Mouse (Mus musculus) cerebellum, postnatal 25 days (tissue): Measurements from ENCODE around the gene Habp2.
"Not testable (repeated sequence)": the region's sequence is repeated elsewhere in the genome, so short reads cannot be mapped to it uniquely, and the experiment has no call there.

Experiments used
- DNase-seq, 2 experiments: peaks; one replicate each; pipeline ENCODE4 v3.0.0; 2021; ENCODE audit warnings: mixed read lengths in 2 of 2

Gene Habp2

DNA sequence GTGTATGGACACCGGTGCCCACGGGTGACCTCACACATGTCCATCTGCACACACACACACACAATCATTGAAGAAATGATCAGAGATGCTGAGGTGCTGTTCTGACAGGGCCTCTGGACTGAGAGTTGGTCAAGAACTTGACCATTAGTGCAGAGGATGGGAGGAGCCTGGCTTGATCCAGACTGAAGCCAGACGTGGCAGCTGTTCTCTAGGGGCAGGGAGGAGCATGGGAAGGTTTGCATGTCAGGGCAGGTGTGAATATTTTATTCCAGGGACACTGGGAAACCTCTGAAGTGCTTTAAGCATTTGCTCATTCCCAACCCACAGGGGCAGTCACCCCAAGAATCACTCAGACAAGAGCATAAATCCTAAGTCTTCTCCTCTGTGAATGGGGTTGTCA is 10.3 kb downstream of the Habp2 start:
- no peak for DNase-seq

DNA sequence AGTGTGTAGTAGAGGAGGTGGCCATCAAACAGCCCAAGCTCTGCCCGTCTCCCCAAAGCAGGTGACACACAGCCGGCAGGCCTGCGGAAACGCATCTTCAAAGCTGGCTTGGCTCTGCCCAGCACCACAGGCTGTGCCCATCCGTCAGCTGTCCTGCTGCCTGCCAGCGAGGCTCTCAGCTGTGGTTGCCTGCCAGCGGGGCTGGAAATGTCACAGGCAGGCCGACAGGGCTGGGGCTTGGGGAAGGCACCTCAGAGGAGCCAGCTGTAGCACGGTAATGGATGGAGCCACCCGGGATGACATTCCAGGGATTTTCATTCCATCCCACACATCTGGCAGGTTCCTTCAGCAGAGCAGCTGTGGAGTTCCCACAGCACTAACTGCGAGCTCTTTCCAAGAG is 13.9 kb downstream of the Habp2 start:
- DNase-seq = peak in 1 of 2 experiments; percentile 21

DNA sequence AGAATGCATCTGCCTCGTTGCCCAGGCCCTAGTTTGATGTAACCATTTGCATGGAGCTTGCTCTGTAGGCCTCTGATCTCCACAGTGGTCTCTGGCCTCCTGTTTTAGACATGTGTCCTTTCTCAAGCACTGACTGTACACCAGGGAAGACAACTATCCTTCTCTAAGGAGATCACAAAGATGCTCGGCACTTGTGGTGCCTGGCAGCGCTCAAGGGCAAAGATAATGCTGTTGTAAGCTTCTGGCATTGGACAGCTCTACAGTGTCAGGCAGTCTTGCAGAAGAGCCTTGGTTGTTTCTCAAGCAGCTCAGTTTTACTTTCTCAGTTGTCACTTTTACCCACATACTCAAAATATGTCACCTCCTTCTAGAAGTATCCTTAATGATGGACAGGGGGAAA is 29.6 kb downstream of the Habp2 start:
- no peak for DNase-seq

DNA sequence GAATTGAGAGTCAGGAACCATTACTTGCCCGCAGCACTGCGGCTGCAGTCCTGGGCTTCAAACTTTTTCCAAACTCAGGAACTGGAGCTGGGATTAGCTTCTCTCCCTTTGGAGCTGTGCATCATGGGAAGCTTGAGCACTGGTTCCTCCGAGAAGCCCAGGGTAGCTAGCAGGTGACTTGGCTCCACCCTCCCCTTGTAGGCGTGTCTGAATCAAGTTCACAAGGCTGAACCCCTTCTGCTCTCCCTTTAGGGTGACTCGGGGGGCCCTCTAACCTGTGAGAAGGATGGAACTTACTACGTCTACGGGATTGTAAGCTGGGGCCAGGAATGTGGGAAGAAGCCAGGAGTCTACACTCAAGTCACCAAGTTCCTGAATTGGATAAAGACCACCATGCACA is 32.3 kb downstream of the Habp2 start:
- no peak for DNase-seq

DNA sequence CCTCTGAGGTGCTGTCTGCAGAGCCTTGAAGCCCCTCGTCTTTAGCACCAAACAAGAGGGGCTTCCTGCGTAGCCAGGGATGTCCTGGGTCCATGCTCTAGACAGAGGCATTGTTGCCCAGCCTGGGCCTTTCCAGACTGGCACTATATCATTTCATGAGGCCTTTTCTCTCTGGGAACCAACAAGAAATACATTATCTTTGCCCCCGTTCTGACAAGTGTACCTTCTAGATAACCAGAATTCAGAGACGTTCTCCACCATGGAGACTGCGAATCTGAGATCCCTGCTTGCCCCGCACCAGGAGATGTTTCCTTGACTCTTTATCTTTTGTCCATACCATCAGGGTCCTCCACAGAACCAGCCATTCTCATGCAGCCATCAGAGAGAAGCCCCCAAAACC is 32.7 kb downstream of the Habp2 start:
- no peak for DNase-seq

DNA sequence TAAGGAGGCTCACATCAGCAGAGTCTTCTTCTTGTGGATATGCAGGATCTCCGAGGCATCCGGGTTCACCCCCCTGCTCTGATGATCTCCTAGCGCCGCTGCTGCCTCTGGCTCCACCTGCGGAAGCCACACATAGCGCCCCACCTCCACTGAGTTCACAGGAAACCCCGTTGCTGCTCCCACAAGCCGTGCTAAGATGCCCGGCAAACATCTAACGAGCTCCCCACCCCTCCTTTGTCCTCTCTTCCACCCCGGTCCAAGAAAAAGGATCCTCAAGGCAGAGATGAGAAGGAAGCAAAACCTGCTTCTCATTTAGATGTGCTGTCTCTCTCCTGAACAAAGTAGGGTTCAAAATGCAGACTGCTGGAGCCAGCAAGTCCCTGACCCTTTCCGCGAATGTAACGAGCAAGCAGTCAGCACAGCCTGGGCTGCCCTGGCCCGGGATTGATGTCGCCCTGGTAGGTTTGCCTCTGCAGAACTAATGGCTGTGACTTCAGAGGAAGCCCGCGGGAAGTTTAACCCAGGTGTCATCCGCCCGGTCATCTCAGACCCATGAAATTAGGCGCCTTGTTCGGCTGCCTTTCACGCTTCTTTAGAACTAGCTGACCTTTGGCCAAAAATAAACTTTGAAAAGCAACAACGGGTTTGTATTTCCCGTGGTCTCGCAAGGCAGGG is 33.4 kb downstream of the Habp2 start:
- no peak for DNase-seq

DNA sequence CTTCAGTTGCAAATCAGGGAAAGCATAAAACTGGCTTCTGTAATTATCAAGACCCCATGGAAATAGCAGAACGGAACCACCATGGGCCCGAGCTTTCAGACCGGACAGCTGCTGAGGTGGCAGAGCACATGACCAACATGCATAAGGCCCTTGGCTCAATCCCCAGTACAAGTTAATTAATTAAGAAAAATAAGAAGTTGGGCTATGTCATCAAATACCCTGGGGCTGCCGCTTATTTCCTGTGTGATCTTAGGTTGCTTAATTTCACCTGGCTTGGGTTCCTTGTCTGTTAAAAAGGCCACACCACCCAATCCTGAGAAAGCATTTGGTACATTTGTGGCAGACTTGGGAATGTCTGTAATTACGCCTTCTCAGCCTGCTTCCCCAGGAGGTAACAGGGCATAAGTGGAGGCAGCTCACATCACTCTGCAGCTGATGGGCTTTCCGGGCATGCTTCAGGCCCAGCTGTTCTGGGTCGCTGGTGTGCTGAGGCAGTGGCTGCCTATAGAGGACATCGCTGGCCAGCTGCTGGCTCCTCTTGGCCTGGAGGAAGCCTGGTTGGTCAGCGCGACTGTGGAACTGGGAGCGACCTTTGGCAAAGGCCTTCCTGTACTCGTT is 34.5 kb downstream of the Habp2 start:
- no peak for DNase-seq

DNA sequence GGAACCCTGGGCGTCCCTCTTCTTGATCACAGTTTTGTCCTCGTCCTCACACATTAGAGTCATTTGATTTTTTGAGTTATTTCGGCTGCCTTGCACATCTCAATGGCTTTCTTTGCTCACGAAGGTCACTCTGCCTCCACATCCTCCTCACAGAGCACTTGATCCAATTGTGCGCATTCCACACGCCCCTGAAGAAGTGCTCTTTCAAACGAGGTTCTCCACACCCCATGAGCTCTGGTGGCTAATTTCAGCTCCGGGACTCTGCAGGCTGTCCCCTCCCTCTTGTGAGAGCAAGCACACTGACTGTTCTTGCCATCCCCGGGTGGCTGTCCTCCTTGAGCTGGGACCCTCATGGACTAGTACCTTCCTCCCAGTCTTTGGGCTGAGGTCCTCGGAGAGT is 38.7 kb downstream of the Habp2 start:
- DNase-seq = no peak

DNA sequence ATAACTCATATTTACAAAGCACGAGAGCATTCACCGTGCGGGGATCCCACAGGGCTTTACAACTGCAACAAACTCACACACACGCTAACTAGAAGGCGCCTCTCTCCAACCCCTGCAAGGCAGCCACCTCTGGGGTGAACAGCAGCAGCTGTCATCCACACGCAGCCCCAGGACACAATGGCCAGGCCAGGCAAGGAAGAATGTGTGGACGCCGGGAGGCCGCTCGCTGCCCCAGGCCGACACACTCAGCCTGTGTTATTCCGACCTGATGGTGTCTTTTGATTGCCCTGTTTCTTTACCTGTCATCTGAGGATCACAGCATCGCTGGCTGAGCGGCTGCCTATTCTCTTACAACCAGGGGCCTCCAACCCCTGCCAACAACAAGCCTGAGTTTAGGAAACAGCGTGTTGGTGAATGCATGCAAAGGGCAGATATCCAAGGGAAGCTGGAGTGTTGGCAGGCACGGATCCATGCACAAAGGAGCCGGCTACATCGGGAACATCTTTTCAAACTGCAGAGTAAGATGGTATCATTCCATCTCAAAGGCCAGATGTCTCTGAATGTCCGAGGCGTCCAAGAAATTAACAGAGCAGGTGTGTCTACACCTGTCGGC is 39.4 kb downstream of the Habp2 start:
- DNase-seq = no peak

DNA sequence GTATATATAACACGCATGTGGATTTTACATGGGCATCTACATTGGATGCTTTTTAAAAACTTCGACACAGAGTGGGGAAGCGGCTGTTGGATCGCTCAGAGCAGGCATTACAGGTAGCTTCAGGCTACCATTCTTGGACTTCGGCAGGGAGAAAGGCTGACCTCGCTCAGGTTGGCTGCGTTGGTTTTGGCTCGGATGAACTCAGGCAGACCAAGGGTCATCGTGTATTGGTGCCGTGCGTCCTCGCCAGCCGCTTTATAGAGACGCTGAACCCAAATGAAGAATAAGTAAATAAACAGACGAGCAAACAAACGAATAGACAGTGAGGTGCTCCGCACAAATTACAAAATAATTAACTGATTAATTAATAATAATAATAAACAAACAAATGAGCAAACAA is 49.4 kb downstream of the Habp2 start:
- no peak for DNase-seq

DNA sequence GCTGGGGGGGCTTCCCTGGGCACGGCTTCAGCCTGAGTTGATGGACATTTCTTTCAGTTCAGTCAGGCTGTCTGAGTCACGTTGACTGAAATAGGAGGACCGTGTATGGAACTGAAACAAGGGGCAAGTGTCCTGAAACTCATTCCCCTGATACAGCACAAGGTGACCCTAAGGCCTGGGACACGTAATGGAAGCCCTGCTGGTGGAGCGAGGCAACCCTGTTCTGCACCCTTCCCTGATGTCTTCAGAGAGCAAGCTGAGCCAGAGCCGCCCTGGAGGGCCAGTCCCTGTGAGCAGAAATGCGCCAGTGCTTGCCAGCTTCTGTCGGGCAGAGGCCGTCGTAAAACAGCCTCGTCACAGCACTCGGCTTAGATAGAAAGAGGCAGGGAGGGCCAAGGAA is 49.9 kb downstream of the Habp2 start:
- DNase-seq = no peak

DNA sequence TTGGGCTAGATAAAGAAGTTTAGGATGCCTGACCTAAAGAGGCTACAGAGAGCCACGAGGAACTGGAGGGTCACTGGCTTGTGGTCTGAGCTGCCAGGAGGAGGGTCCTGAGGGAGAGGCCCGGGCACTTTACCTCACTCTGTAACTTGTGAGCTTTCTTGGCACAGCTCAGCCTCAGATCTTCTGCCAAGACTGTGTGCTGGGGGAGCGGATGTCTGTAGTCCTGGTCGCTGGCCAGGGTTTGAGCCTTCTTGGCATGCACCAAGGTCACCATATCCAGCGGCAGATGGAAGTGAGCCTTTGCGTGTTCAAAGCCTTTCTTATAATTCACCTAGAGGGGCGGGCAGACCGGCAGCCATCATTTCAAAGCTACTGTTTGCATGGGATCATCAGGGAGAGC is 55.1 kb downstream of the Habp2 start:
- peak; percentile 54 to 69 for DNase-seq

DNA sequence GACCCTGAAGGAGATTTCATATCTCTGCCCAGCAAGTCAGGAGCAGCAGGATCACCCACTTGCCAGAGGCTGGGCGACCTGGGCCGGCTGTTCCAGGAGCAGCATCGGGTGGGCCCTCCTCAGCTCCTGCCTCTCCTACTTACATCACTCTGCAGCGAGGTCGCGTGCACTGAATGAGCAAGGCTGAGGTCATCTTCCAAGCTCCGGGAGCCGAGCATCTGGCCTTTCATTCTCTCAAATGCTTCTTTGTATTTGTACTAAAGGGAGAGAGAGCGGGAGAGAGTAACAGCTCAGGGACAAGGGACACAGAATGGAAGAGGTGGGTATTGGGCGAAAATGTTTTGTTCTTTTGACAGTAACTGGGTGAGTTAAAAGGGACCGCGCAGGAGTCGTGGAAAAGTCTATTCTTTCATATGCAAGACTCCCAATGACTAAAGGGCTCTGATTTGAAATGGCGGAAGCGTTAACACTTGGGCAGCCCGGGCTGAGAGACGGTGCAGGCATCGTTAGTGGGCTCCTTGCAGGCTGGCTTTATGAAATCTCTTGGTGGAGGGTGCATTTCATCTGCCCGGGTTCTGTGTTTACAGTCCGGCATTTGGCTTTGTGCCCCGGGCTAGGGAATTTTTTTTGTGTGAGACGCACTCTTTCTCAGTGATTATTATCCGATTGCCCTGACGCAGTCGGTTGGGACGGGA is 57.1 kb downstream of the Habp2 start:
- DNase-seq = peak in 1 of 2 experiments; percentile 15

DNA sequence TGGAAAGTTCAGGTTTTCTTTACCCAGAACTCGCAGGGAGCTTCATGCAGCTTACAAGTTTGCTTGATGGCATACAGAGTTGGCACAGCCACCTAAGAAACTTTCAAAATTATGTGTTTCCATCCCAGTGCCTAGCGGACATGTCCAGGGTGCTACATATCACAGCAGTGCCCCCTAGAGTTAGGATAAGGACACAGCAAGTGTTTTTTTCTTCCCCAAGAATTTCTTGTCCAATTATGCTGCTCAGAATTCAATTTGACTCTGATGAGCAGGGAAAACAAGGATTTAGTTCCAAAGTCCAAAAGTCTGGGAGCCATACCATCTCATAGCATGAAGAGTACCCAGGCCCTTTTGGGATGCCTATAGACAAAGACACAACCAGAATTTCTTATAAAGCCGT is 59.1 kb downstream of the Habp2 start:
- no peak for DNase-seq

DNA sequence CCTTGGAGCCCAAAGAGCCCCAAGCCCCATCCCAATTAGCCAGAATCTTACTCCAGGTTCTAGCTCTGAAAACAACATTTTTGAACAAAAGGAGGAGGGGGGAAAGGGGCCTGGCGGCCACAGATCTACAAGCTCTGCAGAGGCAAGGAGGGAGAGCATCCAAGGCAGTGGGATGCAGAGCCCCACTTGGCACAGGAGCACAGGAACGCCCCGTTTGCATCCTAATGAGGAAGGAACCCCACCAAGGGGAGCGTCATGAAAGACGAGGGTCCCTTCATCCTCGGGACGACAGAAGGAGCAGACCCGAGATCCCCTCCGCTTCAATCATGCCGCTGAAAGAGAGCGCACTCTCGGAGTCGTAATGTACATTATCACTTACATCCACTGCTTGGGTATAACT is 59.8 kb downstream of the Habp2 start:
- no peak for DNase-seq

DNA sequence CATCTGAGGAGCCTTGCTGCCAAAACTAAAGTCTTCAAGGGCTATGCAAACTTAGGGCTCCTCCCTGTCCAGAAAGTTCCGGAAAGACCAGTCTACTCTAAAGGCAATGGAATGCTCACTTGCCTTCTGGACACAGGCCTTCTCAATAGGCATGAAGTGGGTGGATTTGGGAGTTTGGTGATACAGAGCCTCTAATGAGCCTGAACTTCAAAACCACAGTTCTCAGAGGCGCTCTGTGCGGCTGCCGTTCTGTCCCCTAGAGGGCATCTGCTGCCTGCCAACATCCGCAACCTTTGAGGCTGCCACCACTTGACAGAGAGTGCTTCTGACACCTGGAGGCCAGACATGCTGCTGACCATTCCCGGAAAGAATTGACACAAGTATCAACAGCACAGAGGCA is 62.4 kb downstream of the Habp2 start:
- DNase-seq = no peak

DNA sequence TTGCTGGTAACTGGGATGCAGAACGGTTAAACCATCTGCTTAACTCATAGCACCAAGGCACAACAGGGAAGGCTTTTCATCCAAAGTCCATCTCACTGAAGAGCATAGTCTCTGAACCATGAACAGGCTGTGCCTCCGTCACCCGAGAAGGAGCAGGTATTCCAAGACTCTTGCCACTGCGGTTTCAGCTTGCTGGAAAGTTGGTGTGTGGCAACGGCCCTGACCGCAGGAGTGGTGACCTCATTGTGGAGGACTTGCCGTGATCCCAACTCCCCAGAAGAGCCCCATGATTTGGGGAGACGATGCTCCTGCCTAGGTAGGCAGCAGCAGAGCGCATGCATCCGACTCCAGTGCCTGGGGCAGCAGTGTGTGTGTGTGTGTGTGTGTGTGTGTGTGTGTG is 66.8 kb downstream of the Habp2 start:
- no peak for DNase-seq

DNA sequence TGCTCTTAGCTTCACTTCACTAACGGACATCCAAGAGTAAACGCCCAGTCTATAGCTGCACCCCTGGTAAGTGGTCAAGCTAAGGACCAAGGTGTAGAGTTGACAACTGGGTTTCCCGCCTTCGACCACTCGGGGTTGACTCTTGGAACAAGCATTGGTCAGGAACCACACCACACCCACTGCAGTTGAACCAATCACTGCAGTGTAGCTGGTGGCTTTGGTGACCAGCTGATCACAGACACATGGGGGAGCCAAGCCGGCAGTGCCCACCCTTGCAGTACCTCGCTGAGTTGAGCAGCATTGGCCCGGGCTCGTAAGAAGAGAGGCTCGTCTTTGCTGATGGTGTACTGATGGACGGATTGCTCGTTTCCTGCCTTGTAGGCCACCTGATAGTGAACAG is 68.3 kb downstream of the Habp2 start:
- no peak for DNase-seq

DNA sequence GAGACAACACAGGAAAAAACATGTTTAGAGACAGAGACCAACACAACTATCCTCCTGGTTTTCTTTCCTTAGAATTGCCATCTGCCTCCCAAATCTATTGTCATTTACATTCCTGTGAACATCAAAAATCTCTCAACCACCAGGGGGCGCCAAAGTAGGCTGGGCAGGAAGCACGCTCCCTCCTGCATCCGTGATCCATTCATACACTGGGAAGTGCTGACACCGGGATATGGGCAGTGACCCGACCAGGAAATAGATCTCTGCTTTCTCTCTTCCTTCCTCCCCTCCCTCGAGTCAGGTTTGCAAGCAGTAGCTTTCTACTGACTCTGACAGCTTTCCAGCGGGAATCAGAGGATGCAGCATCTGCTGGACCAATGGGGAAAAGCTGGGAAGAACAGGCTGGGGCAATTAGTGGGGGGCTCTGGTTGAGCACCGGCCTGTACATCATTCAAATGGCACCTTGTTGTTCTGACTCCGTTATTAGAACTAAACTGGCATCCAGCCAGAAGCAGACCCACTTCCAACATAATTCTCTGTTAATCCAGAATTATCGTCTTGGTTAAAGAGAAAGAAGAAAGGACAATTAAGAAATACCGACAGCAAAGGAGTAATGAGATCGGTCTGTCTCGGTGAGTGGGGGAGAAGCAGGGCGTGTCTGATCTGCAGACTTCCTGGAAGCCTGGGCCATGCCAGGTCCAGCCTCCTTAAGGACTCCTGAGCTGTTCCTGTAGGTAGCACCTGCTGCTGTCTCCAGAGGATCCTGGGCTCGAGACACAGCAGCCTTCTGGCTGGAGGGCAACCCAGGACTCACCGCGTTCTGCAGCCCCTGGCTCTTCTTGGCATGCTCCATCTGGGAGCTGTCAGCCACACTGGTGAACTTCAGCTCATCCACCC is 69.8 kb downstream of the Habp2 start:
- DNase-seq = peak; percentile 35 to 72

DNA sequence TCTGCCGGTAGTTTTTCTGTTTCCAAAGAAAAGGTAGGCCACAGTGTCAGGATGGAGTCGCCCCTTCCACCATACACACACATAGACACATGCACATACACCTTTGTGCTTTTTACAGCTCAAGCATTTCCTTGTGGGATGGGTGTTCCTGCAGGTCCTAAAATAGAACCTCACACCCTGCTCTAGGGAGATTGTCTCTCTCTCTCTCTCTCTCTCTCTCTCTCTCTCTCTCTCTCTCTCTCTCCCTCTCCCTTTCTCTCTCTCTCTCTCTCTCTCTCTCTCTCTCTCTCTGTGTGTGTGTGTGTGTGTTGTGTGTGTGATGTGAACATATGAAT is 70.4 kb downstream of the Habp2 start:
- DNase-seq = not testable (repeated sequence)

DNA sequence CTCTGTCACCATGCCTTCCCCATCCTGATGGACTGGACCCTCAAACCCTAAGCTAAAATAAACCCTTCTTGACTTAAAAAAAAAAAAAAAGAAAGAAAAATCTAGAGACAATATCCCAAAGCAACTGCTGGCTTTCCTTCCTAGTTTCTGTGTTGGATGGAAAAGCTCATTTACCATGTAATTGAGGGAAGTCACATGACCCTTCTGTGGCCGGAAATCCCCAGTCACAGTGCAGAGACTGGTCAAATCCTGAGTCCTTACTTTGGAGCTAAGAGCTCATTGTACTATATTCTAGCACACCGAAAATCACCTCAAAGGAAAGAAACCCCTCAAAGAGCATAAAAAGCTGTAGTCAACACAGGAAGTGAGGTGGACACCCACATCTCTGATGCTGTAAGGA is 72.0 kb downstream of the Habp2 start:
- DNase-seq = no peak

DNA sequence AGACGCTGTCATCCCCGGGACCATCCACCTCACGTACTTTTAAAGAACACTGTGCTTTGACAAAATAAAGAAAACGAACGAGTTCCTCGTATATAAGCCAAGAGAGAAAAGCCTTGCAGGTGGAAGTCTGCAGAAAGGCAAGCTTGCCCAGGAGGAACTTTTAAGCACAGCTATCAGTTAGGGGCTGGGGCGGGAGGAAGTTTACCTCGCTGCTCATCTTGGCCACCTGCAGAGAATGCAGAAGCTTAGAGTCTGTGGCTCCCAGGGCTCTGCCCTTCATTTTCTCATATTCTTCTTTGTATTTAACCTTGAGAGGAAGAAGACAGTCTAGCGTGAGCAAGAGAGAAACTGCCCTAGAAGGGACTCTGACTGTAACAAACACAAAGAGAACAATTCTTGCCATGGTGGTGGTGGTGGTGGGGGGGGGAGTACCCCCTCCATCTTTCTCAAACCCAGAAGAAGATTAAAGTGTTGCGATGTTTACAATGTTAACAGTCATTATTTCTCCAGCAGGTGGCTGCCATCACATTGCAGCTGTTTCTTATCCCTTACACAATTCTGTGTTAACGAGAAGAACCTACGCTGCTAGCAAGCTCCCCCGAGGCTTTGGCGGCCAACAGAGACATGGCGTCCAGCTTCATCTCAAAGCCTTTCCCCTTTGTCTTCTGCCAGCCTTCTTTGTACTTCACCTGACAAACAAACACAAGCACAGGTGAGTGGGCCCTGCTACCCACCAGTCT is 77.0 kb downstream of the Habp2 start:
- no peak for DNase-seq
